ENCODE assay signal across 8 mouse cellular contexts in the genomic region with DNA sequence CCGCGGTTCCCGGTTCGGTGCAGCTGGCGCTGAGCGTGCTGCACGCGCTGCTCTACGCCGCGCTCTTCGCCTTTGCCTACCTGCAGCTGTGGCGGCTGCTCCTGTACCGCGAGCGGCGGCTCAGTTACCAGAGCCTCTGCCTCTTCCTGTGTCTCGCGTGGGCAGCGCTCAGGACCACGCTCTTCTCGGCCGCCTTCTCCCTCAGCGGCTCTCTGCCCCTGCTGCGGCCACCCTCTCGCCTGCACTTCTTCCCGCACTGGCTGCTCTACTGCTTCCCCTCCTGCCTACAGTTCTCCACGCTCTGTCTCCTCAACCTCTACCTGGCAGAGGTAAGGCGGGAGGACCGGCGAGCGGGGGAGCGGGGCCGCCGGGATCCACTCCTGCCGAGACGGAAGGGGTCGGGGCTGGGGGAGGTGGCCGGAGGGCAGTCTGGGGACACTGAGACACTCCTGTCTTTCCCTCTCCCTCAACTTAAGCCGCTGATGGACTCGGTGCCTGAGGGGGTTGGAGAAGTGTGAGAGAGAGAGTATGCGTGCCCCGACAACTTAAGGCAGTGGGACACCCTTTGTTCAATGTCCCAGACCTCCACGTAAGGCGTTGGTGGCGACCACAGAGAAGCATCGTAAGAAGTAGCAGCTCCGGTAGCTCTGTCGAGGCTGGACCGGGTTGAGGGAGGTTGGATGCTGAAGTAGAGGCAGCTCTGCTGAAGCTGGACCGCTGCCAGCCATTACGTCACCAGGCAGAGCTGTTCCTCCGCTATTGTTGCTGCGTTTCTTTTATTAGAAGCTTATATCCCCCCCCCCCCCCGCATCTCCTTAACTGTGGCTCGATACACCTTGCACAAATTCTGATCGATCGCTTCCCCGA. TPM values are rescaled to one million over a fixed set of nuclear protein-coding genes. Genes with fewer than 3 reads are reported as not detected.
DNase-seq lines count a peak whose midpoint lies in the region; ATAC-seq and TF ChIP-seq lines count a peak whose summit lies in the region.

TSS of gene Txndc16 (minus strand) at position 239 of the 867 bp plus-strand sequence.

- peaks cover 30% of the 10 kb centered on the region for H3K27me3 ChIP-seq in E14TG2a.4 (ENCODE audit: insufficient read depth, low read length)
- H3K27me3 ChIP-seq in neural tube, embryonic 15.5 days (replicated peaks), result no peaks in the 10 kb centered on the region

- peaks cover 17% of the 10 kb centered on the region for H3K4me1 ChIP-seq in E14TG2a.4 (replicated peaks; ENCODE audit: low read depth, low read length)
- H3K4me1 ChIP-seq in lung, adult 2 months (ENCODE audit: control insufficient read depth, insufficient read depth, low read length), result peaks cover 9% of the 10 kb centered on the region; the same call in 1 of the 2 replicates
- H3K4me1 ChIP-seq in neural tube, embryonic 15.5 days, result peaks cover 20% of the 10 kb centered on the region

- no peak for TF ChIP-seq CTCF in E14TG2a.4 (conservative IDR thresholded peaks at IDR 0.05; ENCODE audit: low read length)
- TF ChIP-seq CTCF in layer of hippocampus, adult 2 months (conservative IDR thresholded peaks at IDR 0.05), result no peak
- TF ChIP-seq CTCF in lung, adult 2 months (IDR thresholded peaks at IDR 0.05; ENCODE audit: insufficient read depth, low read length), result no peak

- H3K4me2 ChIP-seq in neural tube, embryonic 15.5 days, result peak within 1 kb of the TSS; percentile 78

- under 1% methylated on average over 59 of the region's 59 CpGs for WGBS in lung, adult 2 months
- under 1% methylated on average over 59 of the region's 59 CpGs for WGBS in neural tube, embryonic 15.5 days

- peak; percentile 93 to 94 for DNase-seq in cerebellum, adult 18-20 months
- peak; percentile 72 for DNase-seq in forelimb bud, embryonic 11.5 days (ENCODE audit: low read depth, low spot score)
- peak; percentile 86 for DNase-seq in heart, postnatal 4 days
- DNase-seq in layer of hippocampus, adult 2 months (ENCODE audit: low spot score in 2 of 2), result peak; percentile 81 to 84
- DNase-seq in lung, adult 2 months, result peak; percentile 76
- peak; percentile 91 for DNase-seq in testis, postnatal 10 days (ENCODE audit: low spot score)

- H3K9ac ChIP-seq in neural tube, embryonic 15.5 days (replicated peaks), result peak within 1 kb of the TSS; percentile 97

- H3K27ac ChIP-seq in layer of hippocampus, adult 2 months, result peak within 1 kb of the TSS; percentile 94
- peak within 1 kb of the TSS; percentile 96 for H3K27ac ChIP-seq in neural tube, embryonic 15.5 days (replicated peaks)

- no peaks in the 10 kb centered on the region for H3K9me3 ChIP-seq in E14TG2a.4 (ENCODE audit: low read length)
- no peaks in the 10 kb centered on the region for H3K9me3 ChIP-seq in neural tube, embryonic 15.5 days (replicated peaks)

- peak; percentile 66 for ATAC-seq in neural tube, embryonic 15.5 days (ENCODE audit: low FRiP score)

- TF ChIP-seq POLR2A in lung, adult 2 months (IDR thresholded peaks at IDR 0.05; ENCODE audit: borderline replicate concordance, extremely low read depth, low read depth, low read length), result 0 out of 2 replicates have a peak, but pooled peaks have one; percentile 25

- peak within 1 kb of the TSS; percentile 91 for H3K4me3 ChIP-seq in E14TG2a.4 (replicated peaks; ENCODE audit: low read length)
- peak within 1 kb of the TSS; percentile 85 for H3K4me3 ChIP-seq in layer of hippocampus, adult 2 months
- H3K4me3 ChIP-seq in lung, adult 2 months (replicated peaks; ENCODE audit: extremely low read depth, low read depth, low read length), result peak within 1 kb of the TSS; percentile 77
- peak within 1 kb of the TSS; percentile 93 for H3K4me3 ChIP-seq in neural tube, embryonic 15.5 days (replicated peaks)

- no peaks in the 10 kb centered on the region for H3K36me3 ChIP-seq in E14TG2a.4 (ENCODE audit: insufficient read depth, low read length)
- H3K36me3 ChIP-seq in neural tube, embryonic 15.5 days, result no peaks in the 10 kb centered on the region

RNA-seq across cellular contexts. Expression of gene Txndc16, which starts in this region (rescaled TPM):
- total RNA-seq in heart, postnatal 4 days (2021), result 10 to 100 TPM; 12.0 to 13.0 TPM
- total RNA-seq in layer of hippocampus, adult 2 months (2021), result 10 to 100 TPM; 57.8 to 75.5 TPM
- 6.4 and 7.4 TPM in 2 replicates for polyA plus RNA-seq in lung, adult 2 months (2012; rRNA removed)
- 32.6 and 36.2 TPM in 2 replicates for polyA plus RNA-seq in neural tube, embryonic 15.5 days (2015; fragmentation: Nextera tagmentation; extraction: Ambion mirVana)

Comparison
In these comparisons a context has a peak if more than half of its experiments do, and no peak if none do; other contexts are left out.
1. Peak in every context shown above with its lines: DNase-seq, ATAC-seq, H3K4me3 ChIP-seq and H3K27ac ChIP-seq.
2. RNA of gene Txndc16 (total RNA-seq): 57.8 to 75.5 TPM in layer of hippocampus, adult 2 months; 12.0 to 13.0 TPM in heart, postnatal 4 days; every median in the first group is over 4 times any median in the second.